Mouse (Mus musculus): ENCODE results near the gene Arfgap3. TPM values are rescaled to one million over a fixed set of nuclear protein-coding genes. Genes with fewer than 3 reads are reported as not detected.
"Not testable (repeated sequence)": the region's sequence is repeated elsewhere in the genome, so short reads cannot be mapped to it uniquely, and the experiment has no call there.

Arfgap3 gene
- polyA plus RNA-seq, 1 experiment from 2014 or later: 15.4 TPM

DNA sequence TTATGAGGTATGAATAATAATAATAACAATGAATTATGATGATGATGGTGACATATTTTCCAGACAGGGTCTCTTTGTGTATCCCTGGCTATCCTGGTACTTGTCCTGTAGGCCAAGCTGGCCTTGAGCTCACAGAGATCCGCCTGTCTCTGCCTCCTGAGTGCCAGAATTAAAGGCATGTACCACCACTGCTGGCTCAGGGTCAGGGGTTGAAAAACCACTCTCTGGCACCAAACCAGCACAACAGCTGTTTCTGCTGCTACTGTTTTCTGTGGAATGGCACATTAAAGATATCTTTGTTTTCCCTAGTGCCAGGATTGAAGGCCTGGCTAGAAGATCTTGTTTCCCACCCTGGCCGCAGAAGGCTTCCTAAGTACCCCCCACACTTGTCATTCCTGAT, 77.0 kb downstream of the Arfgap3 start:
- H3K4me3 ChIP-seq (replicated peaks): no peak overlapping the region
- no peak for ATAC-seq (ENCODE audit: insufficient read depth)
- 62% methylated on average over 2 of the region's 2 CpGs for WGBS (ENCODE audit: insufficient replicate concordance)
- no peaks in the 10 kb centered on the region for H3K36me3 ChIP-seq (replicated peaks)
- no peak overlapping the region for H3K27ac ChIP-seq (replicated peaks)
- H3K9me3 ChIP-seq (replicated peaks): no peaks in the 10 kb centered on the region
- H3K27me3 ChIP-seq: no peaks in the 10 kb centered on the region
- H3K4me1 ChIP-seq (replicated peaks): 0 out of 2 replicates have a peak, but pooled peaks cover 4% of the 10 kb centered on the region
- H3K9ac ChIP-seq: no peak overlapping the region
- H3K4me2 ChIP-seq: no peak overlapping the region

DNA sequence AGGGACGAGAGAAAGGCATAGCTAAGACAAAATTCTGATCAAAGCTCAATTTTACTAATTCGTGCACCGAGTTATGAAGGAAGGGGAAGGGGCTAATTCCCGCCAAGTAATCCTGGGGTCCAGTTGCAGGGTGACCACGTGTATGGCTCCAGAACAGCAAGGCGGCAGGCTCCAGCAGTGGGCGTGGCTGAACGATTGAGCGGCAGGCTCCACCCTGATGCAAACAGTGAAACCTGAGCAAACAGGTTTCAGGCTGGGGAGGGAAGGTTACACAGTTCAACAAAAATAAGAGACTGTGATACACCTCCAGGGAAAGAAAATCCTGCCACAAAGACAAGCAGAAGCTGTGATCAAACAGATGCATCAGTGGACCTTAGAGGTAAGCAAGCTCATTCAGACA, 78.8 kb downstream of the Arfgap3 start:
- ATAC-seq (ENCODE audit: insufficient read depth); H3K9ac ChIP-seq; H3K4me3 ChIP-seq (replicated peaks); H3K36me3 ChIP-seq (replicated peaks); H3K4me1 ChIP-seq (replicated peaks); H3K27me3 ChIP-seq; H3K9me3 ChIP-seq (replicated peaks); H3K27ac ChIP-seq (replicated peaks): not testable (repeated sequence)
- WGBS (ENCODE audit: insufficient replicate concordance): 36% methylated on average over 9 of the region's 9 CpGs
- peak overlapping the region; percentile 7; the same call in 1 of the 2 replicates for H3K4me2 ChIP-seq

DNA sequence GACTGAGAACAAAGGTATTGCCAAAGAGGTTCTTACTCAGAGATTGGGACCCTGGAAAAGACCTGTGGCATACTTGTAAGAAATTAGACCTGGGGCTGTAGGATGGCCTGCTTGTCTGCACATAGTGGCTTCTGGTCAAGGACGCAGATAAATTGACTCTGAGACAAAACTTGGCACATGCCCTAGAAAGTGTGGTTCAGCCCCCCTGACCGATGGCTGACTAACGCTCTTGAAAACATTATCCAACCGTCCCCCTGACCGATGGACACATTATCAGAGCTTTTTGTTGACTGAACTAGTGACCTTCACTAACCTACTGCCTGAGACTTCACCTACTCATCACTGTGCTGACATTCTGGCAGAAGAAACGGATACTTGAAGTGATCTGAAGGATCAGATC, 80.1 kb downstream of the Arfgap3 start:
- not testable (repeated sequence) for H3K27ac ChIP-seq (replicated peaks); H3K9me3 ChIP-seq (replicated peaks); H3K4me1 ChIP-seq (replicated peaks); H3K27me3 ChIP-seq; H3K36me3 ChIP-seq (replicated peaks); ATAC-seq (ENCODE audit: insufficient read depth); H3K4me2 ChIP-seq; H3K4me3 ChIP-seq (replicated peaks); H3K9ac ChIP-seq
- 64% methylated on average over 6 of the region's 6 CpGs for WGBS (ENCODE audit: insufficient replicate concordance)

DNA sequence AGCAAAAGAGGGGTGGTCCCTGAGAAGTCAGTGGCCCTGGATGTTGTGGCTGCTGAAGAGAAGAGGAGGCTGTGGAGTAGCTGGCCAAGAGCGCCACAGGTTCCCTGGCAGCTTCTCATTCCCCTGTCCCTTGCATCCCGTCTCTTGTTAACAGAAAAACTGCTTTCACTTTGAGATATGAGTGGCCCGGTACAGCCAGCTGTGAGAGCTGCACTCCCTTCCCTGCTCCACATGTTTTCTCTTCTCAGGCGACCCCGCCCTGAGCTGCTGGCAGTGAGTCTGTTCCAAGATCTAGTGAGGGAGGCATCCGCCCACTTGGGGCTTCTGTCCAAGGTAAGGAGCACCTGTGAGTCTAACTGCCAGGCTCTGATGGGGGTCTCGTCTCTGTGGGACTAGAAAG, 81.6 kb downstream of the Arfgap3 start:
- not testable (repeated sequence) for H3K4me3 ChIP-seq (replicated peaks)
- 35% methylated on average over 7 of the region's 7 CpGs for WGBS (ENCODE audit: insufficient replicate concordance)

DNA sequence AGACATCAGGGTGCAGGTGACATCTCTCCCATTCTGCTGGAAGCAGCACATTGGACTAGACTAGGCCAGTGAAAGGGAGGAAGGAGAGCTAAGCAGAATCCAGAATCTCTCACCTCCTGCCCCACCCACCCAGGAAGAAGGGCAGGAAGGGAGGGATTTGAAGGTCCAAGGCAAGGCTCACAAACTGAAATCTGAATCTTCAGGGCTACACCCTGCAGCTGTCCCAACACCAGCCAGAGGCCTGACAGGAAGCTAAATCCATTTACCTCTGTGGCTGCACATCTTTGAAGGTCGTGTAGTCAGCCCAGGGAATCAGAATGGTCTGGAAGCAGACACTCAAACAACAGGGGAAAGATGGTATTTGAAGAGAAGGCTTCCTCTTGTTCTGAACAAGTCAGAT, 84.8 kb downstream of the Arfgap3 start:
- H3K36me3 ChIP-seq (replicated peaks): no peaks in the 10 kb centered on the region
- no peaks in the 10 kb centered on the region for H3K27me3 ChIP-seq
- 6% methylated on average over 1 of the region's 1 CpGs for WGBS (ENCODE audit: insufficient replicate concordance)
- no peak overlapping the region for H3K4me3 ChIP-seq (replicated peaks)
- ATAC-seq (ENCODE audit: insufficient read depth): no peak
- no peaks in the 10 kb centered on the region for H3K9me3 ChIP-seq (replicated peaks)
- no peaks in the 10 kb centered on the region for H3K4me1 ChIP-seq (replicated peaks)
- H3K27ac ChIP-seq (replicated peaks): no peak overlapping the region
- H3K4me2 ChIP-seq: no peak overlapping the region
- no peak overlapping the region for H3K9ac ChIP-seq

More for the DNA sequence above, 81.6 kb downstream of the Arfgap3 start:
- H3K27me3 ChIP-seq; H3K36me3 ChIP-seq (replicated peaks); H3K9ac ChIP-seq; H3K4me1 ChIP-seq (replicated peaks); H3K9me3 ChIP-seq (replicated peaks); ATAC-seq (ENCODE audit: insufficient read depth); H3K4me2 ChIP-seq; H3K27ac ChIP-seq (replicated peaks): not testable (repeated sequence)

DNA sequence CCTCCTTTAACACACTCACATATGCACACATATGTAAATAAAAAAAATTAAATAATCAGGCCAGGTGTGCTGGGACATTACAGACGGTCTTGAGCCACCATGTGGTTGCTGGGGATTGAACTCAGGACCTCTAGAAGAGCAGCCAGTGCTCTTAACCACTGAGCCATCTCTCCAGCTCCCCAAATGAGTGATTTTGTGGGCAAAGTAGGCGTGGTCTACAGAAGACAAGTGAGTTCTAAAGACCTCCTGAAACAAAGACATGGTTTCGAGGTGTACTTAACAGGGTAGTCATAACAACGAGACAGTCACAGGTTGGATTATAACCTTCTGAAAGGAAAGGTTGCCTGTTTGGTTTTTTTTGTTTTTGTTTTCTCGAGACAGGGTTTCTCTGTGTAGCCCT, 86.6 kb downstream of the Arfgap3 start:
- Histone ChIP-seq H3K36me3 (replicated peaks) (no peaks in the 10 kb centered on the region), H3K4me2 (no peak overlapping the region), H3K9me3 (replicated peaks) (no peaks in the 10 kb centered on the region), H3K9ac (no peak overlapping the region), H3K27me3 (no peaks in the 10 kb centered on the region), H3K4me3 (replicated peaks) (no peak overlapping the region), H3K4me1 (replicated peaks) (no peaks in the 10 kb centered on the region), H3K27ac (replicated peaks) (no peak overlapping the region)
- no peak for ATAC-seq (ENCODE audit: insufficient read depth)
- WGBS (ENCODE audit: insufficient replicate concordance): 46% methylated on average over 5 of the region's 5 CpGs

DNA sequence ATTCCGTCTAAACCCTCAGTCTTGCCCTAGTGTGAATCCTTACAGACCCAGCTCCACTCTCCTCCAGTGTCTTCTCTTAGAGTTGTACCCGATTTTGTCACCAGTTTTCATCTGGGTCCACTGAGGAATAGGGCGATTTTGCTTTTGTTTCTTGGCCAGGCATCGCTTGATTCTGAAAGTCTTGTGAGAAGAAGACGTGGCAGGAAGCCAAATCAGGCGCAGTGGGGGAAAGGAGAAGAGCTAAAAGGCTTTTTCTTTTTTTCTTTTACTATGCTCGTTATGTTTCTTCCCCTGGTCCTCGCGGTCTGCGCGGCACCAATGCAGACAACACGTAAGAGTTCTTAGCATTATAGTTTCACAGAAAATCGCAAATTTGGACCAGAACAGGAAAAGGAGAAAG, 92.1 kb downstream of the Arfgap3 start:
- H3K9ac ChIP-seq: no peak overlapping the region
- H3K27me3 ChIP-seq: peaks cover 8% of the 10 kb centered on the region

DNA sequence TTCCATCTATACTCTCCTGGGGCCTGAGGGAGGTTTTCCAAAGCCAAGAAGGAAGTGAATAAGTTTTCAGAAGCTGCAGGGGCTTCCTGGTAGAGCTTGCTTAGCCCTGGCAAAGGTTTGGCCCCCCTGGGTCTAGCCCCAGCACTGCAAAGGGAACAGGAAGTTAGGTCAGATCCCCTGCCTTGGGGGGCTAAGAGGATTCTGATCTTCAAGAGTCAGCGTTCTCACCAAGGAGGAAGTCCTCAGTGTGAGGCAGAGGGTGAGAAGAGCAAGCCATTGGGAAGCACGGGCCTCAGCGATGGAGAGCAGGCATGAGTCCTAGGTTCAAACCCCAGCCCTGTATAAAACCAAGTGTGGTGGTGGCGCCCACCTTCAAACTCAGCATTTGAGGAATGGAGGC, 93.6 kb downstream of the Arfgap3 start:
- no peak overlapping the region for H3K27ac ChIP-seq (replicated peaks)
- 43% methylated on average over 4 of the region's 4 CpGs for WGBS (ENCODE audit: insufficient replicate concordance)
- peaks cover 22% of the 10 kb centered on the region for H3K27me3 ChIP-seq

More for the DNA sequence above, 92.1 kb downstream of the Arfgap3 start:
- Histone ChIP-seq H3K4me1 (replicated peaks) (0 out of 2 replicates have a peak, but pooled peaks cover 7% of the 10 kb centered on the region), H3K9me3 (replicated peaks) (no peaks in the 10 kb centered on the region), H3K36me3 (replicated peaks) (no peaks in the 10 kb centered on the region), H3K27ac (replicated peaks) (no peak overlapping the region), H3K4me3 (replicated peaks) (no peak overlapping the region), H3K4me2 (no peak overlapping the region)
- ATAC-seq (ENCODE audit: insufficient read depth): no peak
- WGBS (ENCODE audit: insufficient replicate concordance): 71% methylated on average over 13 of the region's 13 CpGs

DNA sequence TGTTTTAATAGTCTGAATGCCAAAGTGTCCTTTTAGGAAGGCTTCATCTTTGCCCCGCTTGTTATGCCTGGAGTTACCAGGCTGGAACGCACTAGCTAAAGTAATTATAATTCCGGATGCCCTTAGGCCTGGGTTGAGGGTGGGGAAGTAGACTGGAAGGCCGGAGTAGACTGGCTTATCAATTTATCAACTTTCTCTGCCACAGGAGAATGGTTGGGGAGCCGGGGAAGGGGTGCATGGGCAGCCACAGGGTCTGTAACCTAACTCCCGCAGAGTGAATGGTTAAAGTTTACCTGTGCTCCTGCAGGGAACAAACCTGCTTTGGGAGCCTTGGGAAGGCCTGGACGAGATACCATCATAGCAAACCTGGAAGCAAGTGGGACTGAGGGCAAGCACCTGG, 94.1 kb downstream of the Arfgap3 start:
- Histone ChIP-seq H3K36me3 (replicated peaks) (no peaks in the 10 kb centered on the region), H3K4me3 (replicated peaks) (no peak overlapping the region), H3K4me1 (replicated peaks) (peaks cover 7% of the 10 kb centered on the region; the same call in 1 of the 2 replicates), H3K9ac (no peak overlapping the region), H3K9me3 (replicated peaks) (no peaks in the 10 kb centered on the region), H3K27me3 (peaks cover 28% of the 10 kb centered on the region), H3K27ac (replicated peaks) (no peak overlapping the region), H3K4me2 (no peak overlapping the region)
- no peak for ATAC-seq (ENCODE audit: insufficient read depth)
- WGBS (ENCODE audit: insufficient replicate concordance): 67% methylated on average over 7 of the region's 7 CpGs

More for the DNA sequence above, 93.6 kb downstream of the Arfgap3 start:
- H3K9ac ChIP-seq: no peak overlapping the region
- no peak overlapping the region for H3K4me2 ChIP-seq
- no peaks in the 10 kb centered on the region for H3K9me3 ChIP-seq (replicated peaks)
- H3K4me1 ChIP-seq (replicated peaks): 0 out of 2 replicates have a peak, but pooled peaks cover 7% of the 10 kb centered on the region
- no peak overlapping the region for H3K4me3 ChIP-seq (replicated peaks)
- no peak for ATAC-seq (ENCODE audit: insufficient read depth)
- H3K36me3 ChIP-seq (replicated peaks): no peaks in the 10 kb centered on the region

DNA sequence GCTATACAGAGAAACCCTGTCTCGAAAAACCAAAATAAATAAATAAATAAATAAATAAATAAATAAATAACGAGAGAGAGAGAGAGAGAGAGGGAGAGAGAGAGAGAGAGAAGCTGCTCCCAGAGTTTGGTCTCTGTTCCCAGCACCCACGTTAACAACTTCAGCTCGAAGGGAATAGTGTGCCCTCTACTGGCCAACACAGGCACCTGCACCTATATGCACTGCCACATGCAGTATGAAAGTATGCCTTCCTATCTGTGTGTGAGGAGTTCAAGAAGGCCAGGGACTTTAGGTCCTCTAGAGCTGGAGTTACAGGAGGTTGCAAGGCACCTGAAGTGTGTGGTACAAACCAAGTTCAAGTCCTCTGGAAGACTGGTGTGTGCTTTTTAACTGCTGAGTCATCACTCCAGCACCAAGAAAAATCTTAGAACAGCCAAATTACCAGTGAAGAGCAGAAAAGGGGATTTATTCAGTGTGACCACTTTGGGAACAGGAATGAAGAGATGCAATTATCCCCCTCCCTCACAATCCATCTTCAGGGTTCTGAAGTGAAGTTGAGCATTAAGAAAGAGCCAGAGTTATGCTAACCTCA, 94.8 kb downstream of the Arfgap3 start:
- peaks cover 7% of the 10 kb centered on the region; the same call in 1 of the 2 replicates for H3K4me1 ChIP-seq (replicated peaks)
- H3K9me3 ChIP-seq (replicated peaks): no peaks in the 10 kb centered on the region
- no peak overlapping the region for H3K9ac ChIP-seq
- no peak overlapping the region for H3K4me3 ChIP-seq (replicated peaks)
- 70% methylated on average over 4 of the region's 4 CpGs for WGBS (ENCODE audit: insufficient replicate concordance)
- peaks cover 34% of the 10 kb centered on the region for H3K27me3 ChIP-seq
- ATAC-seq (ENCODE audit: insufficient read depth): no peak
- H3K27ac ChIP-seq (replicated peaks): no peak overlapping the region
- no peak overlapping the region for H3K4me2 ChIP-seq
- H3K36me3 ChIP-seq (replicated peaks): no peaks in the 10 kb centered on the region

DNA sequence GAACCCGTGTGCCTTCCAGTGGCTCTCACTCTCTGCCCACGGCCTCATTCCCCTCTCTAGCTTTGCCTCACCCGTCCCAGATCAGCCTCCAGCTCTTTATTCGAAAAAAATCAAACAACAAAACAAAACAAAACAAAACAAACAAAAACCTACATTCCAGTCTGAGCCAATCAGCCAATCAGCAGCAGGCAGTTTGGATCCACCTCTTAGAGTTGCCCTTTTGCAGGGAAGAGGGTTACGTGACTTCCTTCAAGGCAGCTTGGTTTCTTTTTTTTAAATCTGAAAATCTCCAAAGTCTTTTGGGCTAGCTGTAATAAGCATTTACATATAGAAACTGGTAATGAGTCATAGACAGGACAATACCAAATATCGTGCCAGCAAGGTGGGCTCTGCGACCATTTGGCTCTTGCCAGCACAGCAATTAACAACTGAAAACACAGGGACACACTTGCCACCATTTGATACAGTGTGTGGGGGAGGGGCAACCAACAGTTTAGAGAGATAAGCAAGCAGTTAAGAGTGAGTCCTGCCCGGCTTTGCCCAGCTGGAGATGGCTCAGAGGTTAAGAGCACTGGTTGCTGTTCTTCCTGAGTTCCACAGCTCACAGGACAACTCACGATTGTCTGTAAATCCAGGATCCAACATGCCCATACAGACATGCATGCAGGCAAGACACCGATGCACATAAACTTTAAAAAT, 95.5 kb downstream of the Arfgap3 start:
- no peak overlapping the region for H3K9ac ChIP-seq
- H3K4me1 ChIP-seq (replicated peaks): peaks cover 7% of the 10 kb centered on the region; the same call in 1 of the 2 replicates
- no peak overlapping the region for H3K27ac ChIP-seq (replicated peaks)
- H3K36me3 ChIP-seq (replicated peaks): no peaks in the 10 kb centered on the region
- no peak overlapping the region for H3K4me3 ChIP-seq (replicated peaks)
- 41% methylated on average over 10 of the region's 10 CpGs for WGBS (ENCODE audit: insufficient replicate concordance)
- H3K27me3 ChIP-seq: peaks cover 42% of the 10 kb centered on the region
- no peaks in the 10 kb centered on the region for H3K9me3 ChIP-seq (replicated peaks)
- H3K4me2 ChIP-seq: no peak overlapping the region
- no peak for ATAC-seq (ENCODE audit: insufficient read depth)

Measured in liver, embryonic 15.5 days (tissue).